Mouse (Mus musculus): ENCODE data around the gene Fcgr4.

- TF ChIP-seq TAL1 (IDR thresholded peaks at IDR 0.05; ENCODE audit: low read length) (no peak), GATA1 (IDR thresholded peaks at IDR 0.05; ENCODE audit: low read length) (no peak)
Observed at GRCm38 (mm10) chr1:171049263-171049662, 30.5 kb downstream of the Fcgr4 start.

All from erythroblast, embryonic 14.5 days (primary cell).